Mouse (Mus musculus) embryonic facial prominence, embryonic 14.5 days (tissue): Measurements from ENCODE around the gene Uspl1. TPM values are rescaled to one million over a fixed set of nuclear protein-coding genes. Genes with fewer than 3 reads are reported as not detected.
A peak's percentile ranks its signal among the peaks of the same experiment; 100 is the strongest.

Experiments
- ATAC-seq: fragments of 200-750 bp; cut with Nextera tagmentation; 2 replicates; pipeline ENCODE4 v1.8.0; 2017; ENCODE audit warnings: low read depth, moderate number of reproducible peaks, moderate TSS enrichment
- DNase-seq: peaks from one replicate; pipeline ENCODE4 v3.0.0-alpha.2; 2015; ENCODE audit warnings: low spot score
- H3K27ac ChIP-seq: fragments of 300-500 bp; sonication (generic); replicated peaks from 2 replicates; pipeline ENCODE4 v1.5.1; 2014; ENCODE audit warnings: low read depth, mild to moderate bottlenecking, low read length, moderate library complexity
- H3K27me3 ChIP-seq: fragments of 300-500 bp; sonication (generic); replicated peaks from 2 replicates; pipeline ENCODE4 v1.6.1; 2014; ENCODE audit warnings: low read length; ENCODE audit not compliant: control insufficient read depth, insufficient read depth
- H3K36me3 ChIP-seq: fragments of 300-500 bp; sonication (generic); 2 replicates; pipeline ENCODE4 v1.6.1; 2014; ENCODE audit warnings: low read length, mixed read lengths; ENCODE audit not compliant: control insufficient read depth, insufficient read depth
- H3K4me1 ChIP-seq: fragments of 300-500 bp; sonication (generic); 2 replicates; pipeline ENCODE4 v1.6.1; 2014; ENCODE audit warnings: antibody characterized with exemption, low read length; ENCODE audit not compliant: control insufficient read depth, insufficient read depth
- H3K4me2 ChIP-seq: fragments of 300-500 bp; sonication (generic); 2 replicates; pipeline ENCODE4 v1.6.1; 2014; ENCODE audit warnings: low read depth, mild to moderate bottlenecking, low read length, moderate library complexity, mixed read lengths
- H3K4me3 ChIP-seq: fragments of 300-500 bp; sonication (generic); 2 replicates; pipeline ENCODE4 v1.5.1; 2014; ENCODE audit warnings: low read depth, mild to moderate bottlenecking, low read length
- H3K9ac ChIP-seq: fragments of 300-500 bp; sonication (generic); 2 replicates; pipeline ENCODE4 v1.6.1; 2014; ENCODE audit warnings: low read depth, mild to moderate bottlenecking, low read length, moderate library complexity, mixed read lengths
- H3K9me3 ChIP-seq: fragments of 300-500 bp; sonication (generic); 2 replicates; pipeline ENCODE4 v1.6.1; 2016; ENCODE audit warnings: low read length; ENCODE audit not compliant: control insufficient read depth
- WGBS: fragments of 180-500 bp; shearing (Covaris S2); extraction: QIAGEN DNeasy Blood & Tissue Kit; methylation state at CpG from one replicate; pipeline ENCODE4 v1.1.7; 2014; 5-methylcytosine and 5-hydroxymethylcytosine counted together
- polyA plus RNA-seq: library from polyadenylated mRNA; unstranded; fragments of >200 nt; fragmentation: Nextera tagmentation; extraction: Ambion mirVana; gene quantifications from 2 replicates; pipeline ENCODE4 v1.2.1, GENCODE M21; 2014

Gene Uspl1
- polyA plus RNA-seq, 1 experiment from 2014 or later, result 41.5 TPM

DNA sequence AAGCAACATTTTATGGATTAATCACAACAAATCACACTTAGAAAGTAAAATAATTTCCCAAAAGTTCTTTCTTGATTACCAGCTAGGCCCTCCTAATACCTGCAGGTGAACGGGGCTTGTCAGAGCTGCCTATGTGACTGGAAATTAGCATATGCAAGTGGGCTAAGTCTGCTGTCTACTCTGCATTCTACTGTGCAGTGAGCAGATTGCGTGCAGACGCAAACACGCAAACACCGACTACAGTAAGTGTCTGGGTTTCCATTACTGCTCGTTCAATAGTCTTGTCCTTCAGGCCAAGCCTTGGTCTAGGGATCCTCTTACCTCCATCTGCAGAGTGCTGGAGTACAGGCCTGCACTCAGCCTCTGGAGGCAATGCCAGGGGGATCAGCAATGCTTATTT, 8.4 kb upstream of the Uspl1 start:
- no peak for DNase-seq
- no peaks in the 10 kb centered on the region for H3K36me3 ChIP-seq
- H3K4me1 ChIP-seq, result peaks cover 4% of the 10 kb centered on the region; the same call in 1 of the 2 replicates
- no peak overlapping the region for H3K27ac ChIP-seq
- WGBS, result 86% methylated on average over 6 of the region's 6 CpGs
- no peaks in the 10 kb centered on the region for H3K9me3 ChIP-seq
- no peak overlapping the region for H3K4me3 ChIP-seq
- no peak overlapping the region for H3K9ac ChIP-seq
- no peak for ATAC-seq
- no peaks in the 10 kb centered on the region for H3K27me3 ChIP-seq
- no peak overlapping the region for H3K4me2 ChIP-seq

DNA sequence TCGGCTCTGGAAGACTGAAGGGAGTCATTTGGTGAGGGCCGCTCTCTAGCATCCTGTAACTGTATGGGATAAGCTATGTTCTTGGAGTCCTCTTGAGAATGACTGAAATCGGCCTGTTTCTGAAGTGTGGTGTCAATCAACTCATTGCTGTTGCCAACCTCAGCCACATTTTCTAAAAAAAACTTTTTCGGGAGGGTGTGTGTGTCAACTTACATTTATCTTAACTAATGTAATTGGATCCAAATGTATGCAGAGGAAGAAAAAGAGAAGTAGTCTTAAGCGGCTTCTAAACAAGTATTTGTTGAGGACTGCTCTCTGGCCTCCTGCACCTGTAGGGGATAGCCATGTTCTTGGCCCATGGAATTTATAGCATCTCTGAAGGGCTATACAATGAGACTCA, 6.1 kb upstream of the Uspl1 start:
- DNase-seq (no peak), ATAC-seq (no peak)
- Histone ChIP-seq H3K36me3 (no peaks in the 10 kb centered on the region), H3K27me3 (no peaks in the 10 kb centered on the region), H3K27ac (no peak overlapping the region), H3K4me3 (no peak overlapping the region), H3K4me2 (no peak overlapping the region), H3K9me3 (no peaks in the 10 kb centered on the region), H3K4me1 (peaks cover under 1% of the 10 kb centered on the region; the same call in 1 of the 2 replicates), H3K9ac (no peak overlapping the region)
- 61% methylated on average over 5 of the region's 5 CpGs for WGBS

DNA sequence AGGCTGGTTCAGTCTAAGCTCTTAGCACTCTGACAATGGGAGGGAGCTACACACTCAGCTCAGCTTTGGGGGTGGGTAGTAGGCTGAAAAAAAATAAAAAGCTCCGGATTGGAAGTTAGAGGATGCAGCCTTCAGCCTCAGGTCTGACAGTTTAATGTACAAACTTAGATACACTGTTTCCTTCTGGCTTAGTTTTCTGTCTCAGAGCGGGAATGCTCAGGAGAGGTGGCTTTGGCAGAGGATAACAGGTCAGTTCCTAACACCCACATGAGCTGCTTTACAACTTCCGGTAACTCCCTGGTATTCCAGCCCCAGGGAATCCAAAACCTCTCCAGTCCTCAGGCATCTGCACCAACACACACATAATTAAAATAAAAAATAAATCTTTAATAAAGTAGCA, 4.3 kb upstream of the Uspl1 start:
- H3K4me1 ChIP-seq, result no peaks in the 10 kb centered on the region
- 76% methylated on average over 3 of the region's 3 CpGs for WGBS
- H3K9ac ChIP-seq, result no peak overlapping the region
- H3K27me3 ChIP-seq, result no peaks in the 10 kb centered on the region
- ATAC-seq (no peak), DNase-seq (no peak)
- H3K9me3 ChIP-seq, result no peaks in the 10 kb centered on the region
- H3K27ac ChIP-seq, result no peak overlapping the region
- H3K36me3 ChIP-seq, result no peaks in the 10 kb centered on the region
- no peak overlapping the region for H3K4me2 ChIP-seq
- H3K4me3 ChIP-seq, result no peak overlapping the region

DNA sequence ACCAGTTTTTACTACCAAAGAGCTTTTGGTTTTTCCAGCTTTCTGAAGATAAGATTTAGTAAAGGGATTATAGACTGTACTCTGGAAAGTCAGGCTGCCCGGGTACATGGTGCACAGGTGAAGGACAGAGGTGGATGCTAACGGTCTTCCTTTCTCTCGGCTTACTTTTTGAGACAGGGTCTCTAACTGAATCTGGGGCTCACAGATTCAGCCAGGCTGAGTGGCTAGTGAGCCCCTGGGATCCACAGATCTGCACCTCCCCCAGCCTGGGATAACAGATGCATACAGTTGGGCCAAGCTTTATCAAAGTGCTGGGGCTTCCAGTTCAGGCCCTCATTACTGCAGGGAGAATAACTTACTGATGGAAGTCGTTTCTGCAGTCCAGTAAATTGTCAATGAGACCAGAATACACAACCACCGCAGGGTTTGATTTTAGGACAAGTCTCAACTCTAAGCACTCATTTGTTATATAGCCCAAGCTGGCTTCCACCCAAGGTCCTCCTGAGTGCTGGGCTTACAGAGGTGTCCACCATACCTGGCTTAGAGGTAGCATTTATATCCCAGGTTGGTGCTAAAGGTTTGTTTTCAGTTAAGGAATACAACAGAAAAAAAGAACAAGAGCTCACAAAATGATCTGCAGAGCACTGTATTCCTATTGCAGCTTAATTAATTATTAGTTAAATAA, 1.8 kb upstream of the Uspl1 start:
- WGBS, result 71% methylated on average over 5 of the region's 5 CpGs
- no peak for DNase-seq
- H3K4me2 ChIP-seq, result no peak overlapping the region; the same call in 1 of the 2 replicates

DNA sequence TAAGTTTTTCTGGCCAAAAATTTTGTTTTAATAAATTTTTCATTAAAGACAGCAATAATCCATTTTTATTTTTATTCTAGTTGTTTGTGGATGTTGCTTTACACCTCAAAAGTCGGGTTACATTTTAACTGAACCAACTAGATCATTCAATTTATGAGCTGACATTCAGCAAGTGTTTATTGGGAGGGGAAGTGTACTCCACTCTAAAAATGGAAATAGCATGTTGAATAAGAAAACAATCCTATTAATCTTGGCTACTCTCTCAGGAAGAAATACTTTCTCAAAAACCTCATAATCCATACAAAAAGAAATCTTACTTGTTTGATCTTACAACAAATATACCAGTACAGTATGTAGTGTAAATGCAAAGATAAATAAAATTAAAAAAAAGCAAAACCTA, 1.0 kb upstream of the Uspl1 start:
- H3K4me1 ChIP-seq, result peaks cover 14% of the 10 kb centered on the region
- H3K9ac ChIP-seq, result peak overlapping the region; percentile 80
- no peaks in the 10 kb centered on the region for H3K9me3 ChIP-seq
- DNase-seq (no peak), ATAC-seq (no peak)
- H3K27me3 ChIP-seq, result no peaks in the 10 kb centered on the region
- peak overlapping the region; percentile 51 for H3K4me3 ChIP-seq
- H3K27ac ChIP-seq, result peak overlapping the region; percentile 93
- H3K36me3 ChIP-seq, result peaks cover under 1% of the 10 kb centered on the region; the same call in 1 of the 2 replicates
- 52% methylated on average over 1 of the region's 1 CpGs for WGBS
- H3K4me2 ChIP-seq, result peak overlapping the region; percentile 56

More for the DNA sequence above, 1.8 kb upstream of the Uspl1 start:
- no peaks in the 10 kb centered on the region for H3K36me3 ChIP-seq
- ATAC-seq, result no peak
- H3K4me3 ChIP-seq, result no peak overlapping the region
- H3K27ac ChIP-seq, result no peak overlapping the region
- H3K27me3 ChIP-seq, result no peaks in the 10 kb centered on the region
- peaks cover 14% of the 10 kb centered on the region for H3K4me1 ChIP-seq
- no peaks in the 10 kb centered on the region for H3K9me3 ChIP-seq
- no peak overlapping the region for H3K9ac ChIP-seq

DNA sequence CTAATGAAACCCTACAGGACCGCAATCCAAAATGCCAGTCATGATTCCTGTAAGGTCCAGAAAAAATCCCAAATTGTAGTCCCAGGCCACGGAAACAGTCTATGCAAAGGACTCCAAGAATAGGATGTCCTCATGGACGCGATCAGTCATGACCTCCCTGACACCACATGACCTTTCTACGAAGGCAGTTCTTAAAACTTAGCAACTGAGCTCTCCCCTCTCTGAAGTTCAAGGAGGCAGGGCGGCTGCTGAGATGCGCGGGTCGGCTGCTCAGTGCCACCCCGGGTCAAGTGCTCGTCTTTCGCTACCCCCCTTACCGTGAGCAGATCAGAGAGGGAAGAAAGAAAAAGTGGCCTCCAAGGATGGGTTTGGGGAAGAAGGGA, 438 bp upstream of the Uspl1 start:
- whole genome bisulfite sequencing, result 0% methylated on average over 6 of the region's 13 CpGs
- H3K9me3 ChIP-seq, result no peaks in the 10 kb centered on the region
- peak; percentile 48 for ATAC-seq
- H3K36me3 ChIP-seq, result peaks cover 5% of the 10 kb centered on the region; the same call in 1 of the 2 replicates
- peak overlapping the region; percentile 80 for H3K9ac ChIP-seq
- H3K4me2 ChIP-seq, result peak overlapping the region; percentile 56
- no peak for DNase-seq
- peak overlapping the region; percentile 93 for H3K27ac ChIP-seq
- peak overlapping the region; percentile 51 for H3K4me3 ChIP-seq
- peaks cover 14% of the 10 kb centered on the region for H3K4me1 ChIP-seq
- H3K27me3 ChIP-seq, result no peaks in the 10 kb centered on the region

DNA sequence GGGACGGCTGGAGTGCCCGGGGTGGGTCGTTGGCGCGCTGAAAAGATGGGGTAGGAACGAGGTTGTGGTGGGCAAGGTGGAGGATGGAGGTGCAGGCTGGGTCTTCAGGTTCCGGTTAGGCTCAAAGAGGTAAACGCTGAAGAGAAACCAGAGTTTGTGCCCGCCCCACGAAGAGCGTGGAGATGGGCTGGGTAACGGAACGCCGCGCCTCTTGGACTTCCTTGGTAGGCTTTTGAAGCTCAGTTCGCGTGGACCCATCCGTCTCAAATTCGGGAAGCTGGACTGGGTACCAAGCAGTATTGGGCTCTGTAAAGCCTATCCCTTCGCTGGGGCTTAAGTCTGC, 665 bp downstream of the Uspl1 start:
- H3K36me3 ChIP-seq, result peaks cover 16% of the 10 kb centered on the region
- peak overlapping the region; percentile 88 for H3K27ac ChIP-seq
- peak overlapping the region; percentile 60 for H3K4me3 ChIP-seq
- no peaks in the 10 kb centered on the region for H3K27me3 ChIP-seq
- H3K9ac ChIP-seq, result peak overlapping the region; percentile 77
- ATAC-seq (no peak), DNase-seq (peak; percentile 36)
- WGBS, result under 1% methylated on average over 20 of the region's 20 CpGs
- peaks cover 14% of the 10 kb centered on the region for H3K4me1 ChIP-seq
- H3K9me3 ChIP-seq, result no peaks in the 10 kb centered on the region
- H3K4me2 ChIP-seq, result peak overlapping the region; percentile 77

DNA sequence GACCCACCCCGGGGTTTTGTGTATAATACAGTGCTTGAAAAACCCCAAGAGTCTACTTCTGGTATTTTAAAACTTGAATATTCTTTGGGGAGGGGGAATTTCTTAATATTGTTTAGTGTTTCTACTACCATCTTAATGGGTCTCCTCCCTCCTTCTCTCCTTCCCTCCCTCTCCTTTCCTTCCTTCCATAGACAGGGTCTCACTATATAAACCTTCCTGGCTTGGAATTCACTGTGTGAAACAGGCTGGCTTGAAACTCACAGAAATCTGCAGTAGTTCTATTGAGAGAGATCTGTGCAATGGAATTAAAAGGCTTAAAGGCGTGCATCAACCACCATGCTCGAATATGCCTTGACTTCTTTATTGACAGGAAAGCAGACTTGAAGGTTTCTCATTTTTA, 1.7 kb downstream of the Uspl1 start:
- Histone ChIP-seq H3K27ac (no peak overlapping the region), H3K4me3 (peak overlapping the region; percentile 60), H3K4me1 (peaks cover 14% of the 10 kb centered on the region), H3K4me2 (peak overlapping the region; percentile 77), H3K27me3 (no peaks in the 10 kb centered on the region), H3K9me3 (no peaks in the 10 kb centered on the region), H3K9ac (peak overlapping the region; percentile 77), H3K36me3 (peaks cover 25% of the 10 kb centered on the region)
- WGBS, result 64% methylated on average over 3 of the region's 3 CpGs
- DNase-seq (no peak), ATAC-seq (no peak)

DNA sequence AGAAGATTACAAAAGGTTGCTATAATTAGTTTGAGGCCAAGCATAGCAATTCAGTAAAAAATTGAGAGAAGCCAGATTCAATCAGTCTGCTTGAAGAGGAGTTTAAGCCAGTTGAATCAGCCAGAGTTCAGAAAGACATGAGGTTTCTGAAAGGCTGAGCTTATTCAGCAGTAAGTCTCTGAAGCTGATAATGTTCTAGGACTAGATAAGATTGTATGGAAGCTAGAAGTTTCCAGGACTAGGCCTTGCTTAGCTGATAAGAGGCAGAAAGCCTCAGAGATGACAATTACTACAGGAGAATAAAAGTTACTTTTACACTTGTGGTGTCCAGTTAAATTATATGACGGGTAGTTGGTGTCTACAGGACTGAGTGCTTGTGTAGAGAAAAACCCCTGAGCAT, 6.0 kb downstream of the Uspl1 start:
- Histone ChIP-seq H3K27me3 (no peaks in the 10 kb centered on the region), H3K36me3 (peaks cover 66% of the 10 kb centered on the region), H3K4me1 (peaks cover 14% of the 10 kb centered on the region), H3K9me3 (no peaks in the 10 kb centered on the region), H3K27ac (no peak overlapping the region), H3K4me2 (no peak overlapping the region), H3K4me3 (no peak overlapping the region), H3K9ac (no peak overlapping the region)
- ATAC-seq, result no peak
- no peak for DNase-seq
- WGBS, result 100% methylated on average over 1 of the region's 1 CpGs
